Comparison of ENCODE assay signal across 10 mouse cellular contexts in the genomic region with DNA sequence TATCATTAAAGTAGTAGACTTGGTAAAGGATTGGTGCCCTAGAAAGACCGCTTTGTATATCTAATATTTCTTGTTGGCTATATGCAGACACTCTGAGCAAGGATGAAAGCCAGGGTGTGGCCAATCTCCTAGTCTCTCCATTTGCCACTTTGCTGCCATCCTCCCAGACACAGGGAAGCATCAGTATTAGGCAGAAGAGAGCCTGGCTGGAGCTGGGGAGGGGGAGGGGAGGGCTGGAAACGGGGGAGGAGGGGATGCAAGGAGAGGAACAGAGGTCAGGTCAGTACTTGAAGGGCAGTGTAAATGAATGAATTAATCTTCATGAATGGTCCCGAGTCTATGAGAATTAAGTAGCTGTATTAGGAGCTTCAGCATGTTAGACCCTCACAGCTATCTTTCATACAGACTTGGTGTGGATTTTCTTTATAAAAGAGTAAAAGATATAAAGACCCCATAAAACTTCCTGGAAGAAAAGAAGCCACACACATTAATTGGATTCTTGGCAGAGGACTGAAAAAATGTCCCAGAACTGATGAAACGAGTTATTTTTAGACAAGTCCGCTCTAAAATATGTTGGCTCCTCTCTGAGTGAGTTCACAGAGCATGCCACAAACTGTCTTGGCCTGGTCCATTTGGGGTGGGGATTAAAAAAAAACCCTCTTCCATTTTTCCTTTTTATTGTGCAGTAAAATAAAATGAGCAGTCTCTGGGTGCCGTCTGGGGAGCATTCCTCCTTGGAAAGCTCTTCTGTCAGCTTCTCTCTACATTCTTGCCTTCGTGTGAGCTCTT. TPM values are rescaled to one million over a fixed set of nuclear protein-coding genes. Genes with fewer than 3 reads are reported as not detected.
DNase-seq lines count a peak whose midpoint lies in the region; ATAC-seq and TF ChIP-seq lines count a peak whose summit lies in the region.
"Had no signal": no experiment of that assay in that cellular context is flagged by ENCODE, and none has a peak within 500 bp of the region (broad histone marks: within the 10 kb centered on the region; RNA-seq: fewer than 3 reads in every experiment).

No protein-coding gene starts in this region.

- DNase-seq in hindbrain, postnatal 0 days (ENCODE audit: low spot score), result peak; percentile 29
- DNase-seq in Muller cell, postnatal 12 days (ENCODE audit: inconsistent ontology term), result peak; percentile 86
- peak; percentile 89 for DNase-seq in kidney, postnatal 0 days (ENCODE audit: low spot score)
- DNase-seq in T-cell, adult 2 months (ENCODE audit: low spot score), result no peak
- no peak for DNase-seq in yolk sac, embryonic 10.5 days (ENCODE audit: low spot score)
- DNase-seq in ovary, postnatal 14 days (ENCODE audit: low spot score), result no peak
- DNase-seq: adrenal gland, postnatal 25 days; cerebellum, adult 18-20 months had no signal

- TF ChIP-seq CTCF in hindbrain, postnatal 0 days (IDR thresholded peaks at IDR 0.05; ENCODE audit: low read depth), result no peak
- no peak for TF ChIP-seq CTCF in embryonic fibroblast, embryonic 13.5 days (IDR thresholded peaks at IDR 0.05; ENCODE audit: borderline replicate concordance, insufficient read depth, low read length)
- TF ChIP-seq CTCF in kidney, postnatal 0 days (IDR thresholded peaks at IDR 0.05; ENCODE audit: low read depth), result no peak

- H3K27me3 ChIP-seq in hindbrain, postnatal 0 days (ENCODE audit: insufficient read depth, low read length), result no peaks in the 10 kb centered on the region
- H3K27me3 ChIP-seq in hindbrain, embryonic 16.5 days (replicated peaks; ENCODE audit: control insufficient read depth, insufficient read depth, low read length), result no peaks in the 10 kb centered on the region
- H3K27me3 ChIP-seq in kidney, postnatal 0 days (ENCODE audit: insufficient read depth, low read length), result no peaks in the 10 kb centered on the region

- H3K9ac ChIP-seq in hindbrain, postnatal 0 days (replicated peaks; ENCODE audit: low read length), result no peak overlapping the region
- no peak overlapping the region for H3K9ac ChIP-seq in hindbrain, embryonic 16.5 days (ENCODE audit: low read depth, low read length)
- no peak overlapping the region for H3K9ac ChIP-seq in kidney, postnatal 0 days (ENCODE audit: low read depth, low read length)

- no peaks in the 10 kb centered on the region for H3K36me3 ChIP-seq in hindbrain, postnatal 0 days (ENCODE audit: insufficient read depth, low read length)
- no peaks in the 10 kb centered on the region for H3K36me3 ChIP-seq in hindbrain, embryonic 16.5 days (ENCODE audit: control insufficient read depth, insufficient read depth, low read length)
- H3K36me3 ChIP-seq in kidney, postnatal 0 days (ENCODE audit: insufficient read depth, low read length), result no peaks in the 10 kb centered on the region

- H3K9me3 ChIP-seq in hindbrain, postnatal 0 days (ENCODE audit: low read length), result no peaks in the 10 kb centered on the region
- no peaks in the 10 kb centered on the region for H3K9me3 ChIP-seq in hindbrain, embryonic 16.5 days (ENCODE audit: control insufficient read depth, low read length)
- H3K9me3 ChIP-seq in kidney, postnatal 0 days (replicated peaks; ENCODE audit: low read length), result no peaks in the 10 kb centered on the region

- TF ChIP-seq POLR2A in embryonic fibroblast, embryonic 13.5 days (IDR thresholded peaks at IDR 0.05; ENCODE audit: low read depth, low read length), result no peak

- ATAC-seq in hindbrain, postnatal 0 days, result no peak
- ATAC-seq in hindbrain, embryonic 16.5 days, result no peak
- ATAC-seq in kidney, postnatal 0 days (replicated peaks; ENCODE audit: low FRiP score, low read depth), result no peak

- 0 out of 2 replicates have a peak overlapping the region, but pooled peaks have one; percentile 32 for H3K27ac ChIP-seq in hindbrain, postnatal 0 days
- H3K27ac ChIP-seq in hindbrain, embryonic 16.5 days (ENCODE audit: low read depth, low read length), result no peak overlapping the region
- H3K27ac ChIP-seq in embryonic fibroblast, embryonic 13.5 days (ENCODE audit: insufficient read depth, low read length), result peak overlapping the region; percentile 98
- 0 out of 2 replicates have a peak overlapping the region, but pooled peaks have one; percentile 33 for H3K27ac ChIP-seq in kidney, postnatal 0 days

- H3K4me2 ChIP-seq in hindbrain, postnatal 0 days (ENCODE audit: low read depth, low read length), result no peak overlapping the region
- no peak overlapping the region for H3K4me2 ChIP-seq in hindbrain, embryonic 16.5 days (ENCODE audit: low read length)
- no peak overlapping the region for H3K4me2 ChIP-seq in kidney, postnatal 0 days (ENCODE audit: low read length)

- 42% methylated on average over 7 of the region's 7 CpGs for WGBS in hindbrain, postnatal 0 days
- 46% methylated on average over 7 of the region's 7 CpGs for WGBS in hindbrain, embryonic 16.5 days
- WGBS in kidney, postnatal 0 days, result 43% methylated on average over 7 of the region's 7 CpGs

- no peak overlapping the region for H3K4me3 ChIP-seq in hindbrain, postnatal 0 days (ENCODE audit: low read length)
- H3K4me3 ChIP-seq in hindbrain, embryonic 16.5 days (ENCODE audit: low read length), result no peak overlapping the region
- H3K4me3 ChIP-seq in embryonic fibroblast, embryonic 13.5 days (ENCODE audit: insufficient read depth, low read length), result no peak overlapping the region
- H3K4me3 ChIP-seq in kidney, postnatal 0 days (replicated peaks; ENCODE audit: low read depth, low read length), result no peak overlapping the region

- no peaks in the 10 kb centered on the region for H3K4me1 ChIP-seq in hindbrain, postnatal 0 days (ENCODE audit: insufficient read depth, low read length)
- no peaks in the 10 kb centered on the region for H3K4me1 ChIP-seq in hindbrain, embryonic 16.5 days (ENCODE audit: control insufficient read depth, insufficient read depth, low read depth, low read length)
- peaks cover 10% of the 10 kb centered on the region for H3K4me1 ChIP-seq in embryonic fibroblast, embryonic 13.5 days (ENCODE audit: control insufficient read depth, insufficient read depth, low read length)
- 0 out of 2 replicates have a peak, but pooled peaks cover 4% of the 10 kb centered on the region for H3K4me1 ChIP-seq in kidney, postnatal 0 days (replicated peaks; ENCODE audit: insufficient read depth, low read length)

RNA-seq across cellular contexts. Expression of gene Nedd9, which starts 23.7 kb away (rescaled TPM):
- 26.5 and 29.7 TPM in 2 replicates for total RNA-seq in hindbrain, postnatal 0 days (2014; rRNA removed)
- polyA plus RNA-seq in hindbrain, postnatal 0 days (2015; fragmentation: Nextera tagmentation; extraction: Ambion mirVana), result 12.2 and 13.1 TPM in 2 replicates
- polyA plus RNA-seq in hindbrain, embryonic 16.5 days (2015; fragmentation: Nextera tagmentation; extraction: Ambion mirVana), result 11.9 and 14.2 TPM in 2 replicates
- 51.7 and 65.6 TPM in 2 replicates for polyA plus RNA-seq in embryonic fibroblast, embryonic 13.5 days (2011; ENCODE audit: insufficient read length, low read depth, missing spikeins)
- 26.4 and 27.3 TPM in 2 replicates for polyA plus RNA-seq in kidney, postnatal 0 days (2015; fragmentation: Nextera tagmentation; extraction: Ambion mirVana)

Comparison
In these comparisons a context has a peak if more than half of its experiments do, and no peak if none do; other contexts are left out.
1. DNase-seq: peak in hindbrain, postnatal 0 days (single experiment), Muller cell, postnatal 12 days (single experiment) and kidney, postnatal 0 days (single experiment); none in T-cell, adult 2 months (single experiment), yolk sac, embryonic 10.5 days (single experiment) and ovary, postnatal 14 days (single experiment).